Mouse (Mus musculus) fibroblast of lung, adult 2 months (primary cell): ENCODE measurements around the gene Fads2.

ENCODE experiments used
- DNase-seq: peaks from one replicate; pipeline ENCODE4 v3.0.0-alpha.2; 2011; ENCODE audit warnings: low read depth

The Fads2 gene

GRCm38 (mm10) chr19:10061624-10062023 is 39.9 kb downstream of the Fads2 start:
- no peak for DNase-seq

DNA sequence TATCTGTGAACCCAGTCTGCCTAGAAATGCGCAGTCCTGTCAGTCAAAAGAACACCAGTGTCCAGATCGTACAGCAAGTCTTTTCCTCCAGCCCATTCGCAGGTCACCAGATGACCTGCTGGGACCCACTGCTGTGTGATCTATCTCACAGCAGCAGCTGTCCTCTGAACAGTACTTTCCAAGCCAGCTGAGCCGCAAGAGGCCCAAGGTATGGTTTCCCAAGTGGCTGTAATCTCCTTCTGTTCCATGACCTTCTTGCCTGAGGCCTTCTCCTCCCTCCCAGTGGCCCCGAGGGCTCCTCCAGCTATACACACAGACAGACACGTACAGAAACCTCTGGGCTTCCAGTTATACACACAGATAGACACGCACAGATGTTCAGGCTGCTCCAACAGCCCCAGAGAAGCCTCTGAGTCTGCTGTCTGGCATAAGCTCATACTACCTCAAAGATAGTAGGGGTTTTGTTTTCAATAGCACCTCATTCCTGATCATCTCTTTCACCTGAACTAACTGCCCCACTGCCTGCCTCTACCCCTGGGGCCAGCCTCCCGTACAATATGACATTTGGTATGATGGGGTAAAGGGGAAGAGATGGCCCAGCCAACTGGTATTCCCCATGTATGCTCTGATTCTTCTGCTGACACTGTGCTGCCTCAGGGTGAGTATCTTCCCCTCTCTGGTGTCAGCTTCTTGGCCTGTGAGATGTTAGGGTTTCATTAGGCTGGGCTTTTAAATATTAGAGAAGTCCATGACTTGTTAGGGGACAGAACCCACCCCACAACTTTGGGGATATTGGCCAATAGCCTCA is 40.6 kb downstream of the Fads2 start:
- no peak for DNase-seq

- DNase-seq: no peak
Observed at GRCm38 (mm10) chr19:10059911-10060567, 41.5 kb downstream of the Fads2 start.

- DNase-seq: no peak
Observed at GRCm38 (mm10) chr19:10058876-10059427, 42.6 kb downstream of the Fads2 start.

GRCm38 (mm10) chr19:10058352-10058825 is 43.2 kb downstream of the Fads2 start:
- no peak for DNase-seq

DNA sequence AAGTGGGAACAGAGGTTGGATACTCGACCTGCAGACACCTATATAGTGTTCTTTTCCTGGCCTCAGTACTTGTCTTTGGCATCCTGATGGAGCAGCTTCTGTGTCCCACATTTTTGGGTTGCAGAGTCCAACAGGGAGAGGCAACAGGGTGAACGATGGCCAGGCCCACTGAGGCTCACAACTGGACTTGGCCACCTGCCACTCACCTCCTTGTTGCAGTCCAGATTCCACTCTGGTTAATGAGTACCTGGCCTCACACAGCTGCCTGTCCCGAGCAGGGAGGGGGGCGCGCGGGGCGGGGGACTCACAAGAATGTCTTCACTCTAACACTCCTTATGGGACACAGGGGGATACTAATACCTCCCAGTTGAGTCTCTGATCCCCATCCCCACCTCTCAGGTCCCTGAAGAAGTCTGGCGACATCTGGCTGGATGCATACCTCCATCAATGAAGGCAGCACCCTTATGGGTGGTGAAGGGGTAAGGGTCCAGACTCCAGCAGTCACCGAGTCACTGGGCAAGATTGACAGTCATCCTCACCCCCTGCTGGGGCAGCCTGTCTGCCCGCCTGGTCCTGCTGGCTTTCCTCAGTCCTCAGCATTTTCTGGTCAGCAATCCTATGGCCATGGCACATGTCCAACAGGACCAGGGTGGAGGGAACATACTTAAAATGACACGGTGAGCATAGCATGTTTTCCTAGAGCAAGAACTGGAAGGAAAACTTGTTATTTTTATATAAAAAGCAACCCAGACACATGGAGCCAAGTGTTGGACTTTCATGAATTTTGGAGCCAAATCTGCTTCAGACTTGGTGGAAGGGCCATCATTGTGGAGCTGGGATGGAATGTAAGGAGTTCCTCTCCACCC is 43.8 kb downstream of the Fads2 start:
- DNase-seq: no peak

DNA sequence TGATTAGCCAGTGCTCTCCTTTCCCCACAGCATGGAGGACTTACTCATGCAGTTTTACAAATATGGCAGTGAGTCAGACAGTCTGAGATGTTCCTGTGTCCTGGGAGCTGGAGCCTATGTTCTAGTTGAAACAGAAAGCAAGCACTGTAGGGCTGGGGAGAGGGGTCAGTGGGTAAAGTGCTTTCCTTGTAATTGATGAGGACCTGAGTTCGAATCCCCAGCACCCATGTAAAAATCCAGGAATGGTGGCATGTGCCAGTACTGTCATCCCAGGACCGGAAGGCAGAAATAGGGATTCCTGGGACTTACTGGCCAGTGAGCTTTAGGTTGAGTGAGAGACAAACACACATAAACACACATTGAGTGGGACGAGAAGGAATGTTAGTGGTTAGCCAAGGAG is 44.9 kb downstream of the Fads2 start:
- no peak for DNase-seq

DNA sequence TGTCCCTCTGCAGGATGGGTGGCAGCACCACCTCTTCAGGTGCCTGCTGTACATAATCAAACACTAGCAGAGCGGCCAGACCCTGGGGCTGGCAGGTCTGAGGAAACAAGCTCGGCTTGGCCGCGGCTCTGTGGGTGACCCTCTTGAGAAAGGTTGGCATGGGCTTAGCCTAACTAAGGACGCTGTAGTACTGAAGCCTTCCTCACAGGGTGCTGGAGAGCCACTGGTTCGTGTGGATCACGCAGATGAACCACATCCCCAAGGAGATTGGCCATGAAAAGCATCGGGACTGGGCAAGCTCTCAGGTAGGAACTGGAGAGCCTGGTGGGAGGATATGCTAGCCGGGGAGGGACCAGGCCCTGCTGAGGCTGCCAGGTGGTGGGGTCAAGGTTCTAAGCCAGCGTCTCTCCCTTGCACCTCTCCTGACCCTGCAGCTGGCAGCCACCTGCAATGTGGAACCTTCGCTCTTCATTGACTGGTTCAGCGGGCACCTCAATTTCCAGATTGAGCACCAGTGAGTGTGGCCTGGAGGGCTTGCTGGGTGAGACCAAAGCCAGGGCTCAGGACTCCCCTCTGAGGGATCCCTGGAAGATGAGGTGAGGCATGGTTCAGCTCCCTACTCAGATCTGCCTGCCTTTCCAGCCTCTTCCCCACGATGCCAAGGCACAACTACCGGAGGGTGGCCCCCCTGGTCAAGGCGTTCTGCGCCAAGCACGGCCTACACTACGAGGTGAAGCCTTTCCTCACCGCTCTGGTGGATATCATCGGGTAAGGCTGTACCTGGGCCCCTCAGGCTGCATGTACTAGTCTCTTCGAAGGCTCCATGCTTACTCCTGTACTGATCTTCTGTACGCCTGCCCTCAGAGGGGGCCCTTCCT is 45.5 kb downstream of the Fads2 start:
- DNase-seq: no peak

- DNase-seq: no peak
Observed at GRCm38 (mm10) chr19:10055261-10055660, 46.3 kb downstream of the Fads2 start.

GRCm38 (mm10) chr19:10054361-10055075 is 47.0 kb downstream of the Fads2 start:
- no peak for DNase-seq

GRCm38 (mm10) chr19:10053692-10054260 is 47.8 kb downstream of the Fads2 start:
- no peak for DNase-seq

GRCm38 (mm10) chr19:10052698-10053097 is 48.8 kb downstream of the Fads2 start:
- DNase-seq: no peak

DNA sequence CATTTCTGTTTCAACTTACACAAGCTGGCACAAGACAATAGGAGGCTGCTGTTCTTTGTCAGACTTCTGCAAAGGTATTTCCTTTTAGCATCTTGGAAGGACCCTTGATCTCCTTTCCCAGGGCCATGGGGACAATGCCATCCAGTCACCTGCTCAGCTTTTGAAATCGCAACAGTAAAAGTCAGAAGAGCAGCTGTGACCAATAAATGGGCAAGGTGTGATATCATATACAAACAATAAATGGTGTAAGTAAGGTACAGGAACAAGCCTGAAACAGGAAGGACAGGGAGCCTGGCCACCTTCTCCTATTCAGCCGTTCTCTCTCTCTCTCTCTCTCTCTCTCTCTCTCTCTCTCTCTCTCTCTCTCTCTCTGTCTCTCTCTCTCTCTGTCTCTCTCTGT is 51.1 kb downstream of the Fads2 start:
- DNase-seq: no peak

DNA sequence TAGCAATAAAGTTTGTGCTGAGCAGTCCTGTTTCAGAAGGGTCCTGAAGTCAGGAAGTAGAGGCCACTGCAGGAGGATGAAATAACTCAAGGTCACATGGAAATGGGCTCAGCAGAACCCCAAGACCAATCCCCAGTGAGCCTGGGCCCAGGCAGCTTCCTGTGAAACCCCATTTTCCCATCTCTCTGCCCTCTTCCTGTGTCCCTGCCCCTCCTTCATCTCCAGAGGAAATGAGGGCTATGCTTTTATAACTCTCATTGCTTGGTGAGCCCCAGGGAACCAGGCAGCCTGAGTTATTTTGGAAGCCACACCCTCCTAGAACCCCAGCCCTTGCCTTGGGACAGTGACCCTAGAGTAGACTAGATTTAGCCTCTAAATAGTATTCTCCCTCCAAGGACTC is 52.0 kb downstream of the Fads2 start:
- DNase-seq: no peak

DNA sequence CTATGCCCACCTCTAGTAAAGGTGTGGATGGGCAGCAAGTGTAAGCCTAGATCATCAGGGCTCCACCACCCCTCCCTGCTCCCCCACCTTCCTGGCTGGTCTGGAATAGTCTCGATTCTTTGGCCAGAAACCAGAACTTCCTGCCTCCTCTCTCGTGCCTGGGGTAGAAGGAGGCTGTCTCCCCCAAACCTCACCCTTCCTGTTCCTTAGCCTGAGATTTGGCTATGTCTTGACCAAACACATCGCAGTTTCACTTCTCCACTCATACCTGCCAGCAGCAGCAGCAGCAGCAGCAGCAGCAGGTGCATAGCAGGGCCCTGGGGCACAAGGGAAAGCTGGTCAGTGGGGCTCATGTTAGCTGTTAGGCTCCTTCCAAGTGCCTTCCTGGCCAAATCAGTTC is 54.6 kb downstream of the Fads2 start:
- DNase-seq: no peak

- no peak for DNase-seq
Observed at GRCm38 (mm10) chr19:10046346-10046745, 55.2 kb downstream of the Fads2 start.

- no peak for DNase-seq
Observed at GRCm38 (mm10) chr19:10045707-10046106, 55.8 kb downstream of the Fads2 start.

DNA sequence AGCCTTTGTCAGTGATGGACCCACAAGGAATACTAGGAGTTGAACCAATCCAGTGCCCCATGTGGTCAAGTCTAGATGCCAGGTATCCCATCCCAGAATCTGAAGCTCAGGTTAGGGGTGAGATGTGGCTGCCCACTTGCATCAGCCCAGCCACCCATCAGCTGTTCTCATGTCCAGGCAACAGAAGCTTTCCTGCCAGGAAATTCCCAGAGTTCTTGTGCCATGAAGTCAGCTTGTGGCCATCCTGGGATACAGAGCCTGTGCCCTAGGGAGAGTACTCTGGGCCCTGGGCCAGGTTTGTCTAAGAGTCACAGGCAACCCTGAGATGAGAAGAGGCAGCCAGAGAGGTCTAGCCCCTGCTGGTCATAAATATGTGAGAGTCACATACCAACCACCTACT is 57.9 kb downstream of the Fads2 start:
- peak; percentile 61 for DNase-seq

DNA sequence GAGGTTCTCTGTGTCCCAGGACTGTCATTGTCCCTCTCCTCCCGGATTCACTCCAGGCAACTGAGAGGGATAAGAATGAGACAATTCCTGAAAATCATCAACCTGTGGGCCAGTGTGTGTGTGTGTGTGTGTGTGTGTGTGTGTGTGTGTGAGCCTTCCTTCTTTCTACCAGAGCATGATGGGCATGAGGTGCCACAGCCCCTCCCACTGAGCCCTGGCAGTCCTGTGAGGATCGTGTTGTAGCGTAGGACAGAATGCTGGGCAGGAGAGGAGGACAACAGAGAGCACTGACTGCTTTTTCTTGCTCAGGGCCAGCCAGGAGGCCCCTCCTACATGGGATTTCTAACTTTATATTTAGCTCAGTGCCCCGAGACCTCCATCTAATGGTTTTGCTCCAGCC is 58.7 kb downstream of the Fads2 start:
- DNase-seq: no peak

DNA sequence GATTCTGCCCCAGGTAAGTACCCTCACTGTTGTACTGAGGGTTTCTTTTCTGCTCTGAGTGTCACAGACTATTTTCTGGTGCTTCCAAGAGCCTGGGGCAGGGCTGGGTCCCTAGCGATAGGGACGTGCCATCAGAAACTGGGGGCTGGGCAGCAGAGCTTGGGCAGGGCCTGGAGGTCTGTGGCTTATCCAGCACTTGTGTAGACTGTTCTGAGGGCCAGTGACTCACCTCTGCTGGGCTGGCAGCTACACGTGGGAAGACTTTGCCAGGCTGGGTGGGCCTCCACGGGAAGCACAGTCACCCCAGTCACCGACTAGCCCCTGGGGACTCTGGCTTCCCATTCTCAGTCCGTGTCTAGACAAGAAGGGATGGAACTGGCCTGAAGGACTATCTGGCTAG is 59.3 kb downstream of the Fads2 start:
- peak; percentile 73 for DNase-seq
